Mouse (Mus musculus): ENCODE measurements at regions not wholly inside any gene's neighbourhood (a gene's known extent, or its start where the extent isn't known, plus 50 kb on each side); places are given as distances from the start of the nearest gene placed in this dataset.

DNA sequence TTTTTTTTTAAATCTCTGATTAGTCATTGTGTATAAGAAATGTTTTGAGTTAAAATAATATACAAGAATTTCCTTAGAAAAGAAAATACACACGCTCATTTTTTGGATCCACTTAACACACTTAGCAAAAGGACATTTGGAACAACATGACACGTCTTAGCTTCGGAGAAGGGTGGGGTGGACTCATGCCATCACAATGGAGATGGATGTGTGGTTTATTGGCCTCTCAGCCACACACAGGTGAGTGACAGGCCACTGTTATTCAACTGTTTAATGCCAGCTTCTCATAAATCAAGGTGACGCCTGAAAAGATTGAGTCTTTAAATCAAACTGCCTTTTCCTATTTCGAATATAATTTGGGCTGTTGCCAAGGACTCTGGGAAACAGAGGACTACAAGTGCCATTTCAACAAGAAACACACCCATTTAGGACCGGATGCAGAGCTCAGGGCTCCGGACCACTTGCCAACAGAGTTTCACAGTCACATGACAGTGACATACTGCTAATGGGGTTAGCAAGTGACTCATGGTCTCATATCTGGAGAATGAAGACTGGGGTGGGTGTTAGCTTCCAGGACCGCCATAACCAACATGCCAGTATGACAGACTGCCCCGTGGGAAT is 71.5 kb upstream of the Cldn5 start:
- DNase-seq (ENCODE audit: low spot score) (no peak), ATAC-seq (replicated peaks; ENCODE audit: low FRiP score) (no peak)
- H3K9me3 ChIP-seq (ENCODE audit: control insufficient read depth, low read length) = no peaks in the 10 kb centered on the region
- 63% methylated on average over 9 of the region's 9 CpGs for WGBS
- no peak overlapping the region for H3K4me2 ChIP-seq
- no peak overlapping the region for H3K27ac ChIP-seq (ENCODE audit: low read depth, low read length)
- no peak overlapping the region for H3K9ac ChIP-seq (ENCODE audit: low read depth, low read length)
- no peak overlapping the region for H3K4me3 ChIP-seq (ENCODE audit: low read depth, low read length)
- no peaks in the 10 kb centered on the region for H3K4me1 ChIP-seq (replicated peaks; ENCODE audit: control insufficient read depth, insufficient read depth, low read length)
- no peaks in the 10 kb centered on the region for H3K36me3 ChIP-seq (ENCODE audit: control insufficient read depth, insufficient read depth, low read length)
- no peaks in the 10 kb centered on the region for H3K27me3 ChIP-seq (replicated peaks; ENCODE audit: control insufficient read depth, insufficient read depth, low read length)

DNA sequence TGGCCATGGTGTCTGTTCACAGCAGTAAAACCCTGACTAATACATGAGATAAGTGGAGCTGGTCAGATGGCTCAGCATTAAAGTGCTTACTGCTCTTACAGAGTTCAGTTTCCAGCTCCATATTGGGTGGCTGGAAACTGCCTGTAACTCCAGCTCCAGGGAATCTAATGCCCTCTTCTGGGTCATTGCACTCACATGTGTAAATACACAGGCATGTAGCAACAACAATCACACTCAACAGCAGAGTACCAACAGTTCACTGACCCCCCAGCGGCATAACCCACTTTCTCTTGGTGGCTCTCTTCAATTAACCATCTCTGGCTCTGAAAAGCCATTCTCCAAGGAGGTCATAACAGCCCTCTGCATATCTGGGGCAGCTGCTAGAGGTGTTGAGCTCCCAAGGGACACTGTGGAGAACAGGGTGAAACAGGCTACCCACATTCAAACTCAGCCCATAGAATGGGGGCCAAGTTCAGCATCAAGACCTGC is 65.0 kb upstream of the Cldn5 start:
- H3K4me2 ChIP-seq = no peak overlapping the region

DNA sequence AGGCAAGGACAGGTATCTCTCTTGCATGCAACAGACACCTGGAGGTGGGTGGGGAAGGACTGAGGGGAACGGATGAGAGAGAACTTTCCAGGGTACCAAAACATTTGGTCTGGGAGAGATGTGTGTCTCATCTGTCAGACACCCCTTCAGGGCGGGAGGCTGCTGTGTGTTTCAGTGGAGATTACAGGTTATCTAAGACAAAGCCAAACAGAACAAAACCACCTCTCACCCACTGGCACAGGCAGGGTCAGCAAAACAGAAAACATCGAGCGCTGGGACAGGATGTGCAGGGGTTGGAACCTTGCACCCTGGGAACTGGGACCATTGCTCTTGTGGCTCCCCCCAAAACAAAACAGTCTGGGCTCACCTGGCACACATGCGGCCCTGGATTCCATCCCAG is 63.6 kb upstream of the Cldn5 start:
- DNase-seq (ENCODE audit: low spot score) = no peak
- 44% methylated on average over 5 of the region's 5 CpGs for WGBS
- peaks cover 1% of the 10 kb centered on the region; the same call in 1 of the 2 replicates for H3K4me1 ChIP-seq (replicated peaks; ENCODE audit: control insufficient read depth, insufficient read depth, low read length)
- H3K4me3 ChIP-seq (ENCODE audit: low read depth, low read length) = no peak overlapping the region
- no peak for ATAC-seq (replicated peaks; ENCODE audit: low FRiP score)
- H3K4me2 ChIP-seq = no peak overlapping the region
- H3K9ac ChIP-seq (ENCODE audit: low read depth, low read length) = no peak overlapping the region
- H3K27me3 ChIP-seq (replicated peaks; ENCODE audit: control insufficient read depth, insufficient read depth, low read length) = 0 out of 2 replicates have a peak, but pooled peaks cover 2% of the 10 kb centered on the region
- no peaks in the 10 kb centered on the region for H3K9me3 ChIP-seq (ENCODE audit: control insufficient read depth, low read length)
- H3K36me3 ChIP-seq (ENCODE audit: control insufficient read depth, insufficient read depth, low read length) = no peaks in the 10 kb centered on the region
- no peak overlapping the region for H3K27ac ChIP-seq (ENCODE audit: low read depth, low read length)

More for the DNA sequence above, 65.0 kb upstream of the Cldn5 start:
- Histone ChIP-seq H3K9ac (ENCODE audit: low read depth, low read length) (no peak overlapping the region), H3K4me3 (ENCODE audit: low read depth, low read length) (no peak overlapping the region), H3K27ac (ENCODE audit: low read depth, low read length) (no peak overlapping the region), H3K4me1 (replicated peaks; ENCODE audit: control insufficient read depth, insufficient read depth, low read length) (no peaks in the 10 kb centered on the region), H3K27me3 (replicated peaks; ENCODE audit: control insufficient read depth, insufficient read depth, low read length) (0 out of 2 replicates have a peak, but pooled peaks cover 2% of the 10 kb centered on the region), H3K9me3 (ENCODE audit: control insufficient read depth, low read length) (no peaks in the 10 kb centered on the region), H3K36me3 (ENCODE audit: control insufficient read depth, insufficient read depth, low read length) (no peaks in the 10 kb centered on the region)
- ATAC-seq (replicated peaks; ENCODE audit: low FRiP score) (no peak), DNase-seq (ENCODE audit: low spot score) (no peak)
- 100% methylated on average over 1 of the region's 1 CpGs for WGBS

DNA sequence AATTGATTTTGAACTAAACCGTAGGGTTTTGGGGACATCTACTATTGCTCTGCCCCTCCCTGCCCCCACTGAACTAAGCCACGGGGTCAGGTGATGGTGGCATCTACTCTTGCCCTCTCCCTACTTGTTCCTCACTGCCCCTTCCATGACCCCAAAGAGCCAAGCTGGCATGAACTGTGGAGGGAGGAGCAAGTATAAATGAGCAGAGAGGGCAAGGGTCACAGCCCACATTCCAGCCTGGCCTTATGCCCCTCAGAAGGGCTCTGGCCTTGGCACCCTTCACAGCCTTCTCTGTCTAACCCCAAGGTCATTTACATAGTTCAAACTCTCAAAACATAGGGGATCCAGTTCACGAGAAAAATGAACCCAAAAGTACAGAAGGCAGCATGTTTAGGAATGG is 61.3 kb upstream of the Cldn5 start:
- Histone ChIP-seq H3K27me3 (replicated peaks; ENCODE audit: control insufficient read depth, insufficient read depth, low read length) (0 out of 2 replicates have a peak, but pooled peaks cover 2% of the 10 kb centered on the region), H3K9me3 (ENCODE audit: control insufficient read depth, low read length) (no peaks in the 10 kb centered on the region), H3K4me1 (replicated peaks; ENCODE audit: control insufficient read depth, insufficient read depth, low read length) (peaks cover 4% of the 10 kb centered on the region), H3K4me2 (no peak overlapping the region), H3K36me3 (ENCODE audit: control insufficient read depth, insufficient read depth, low read length) (no peaks in the 10 kb centered on the region), H3K27ac (ENCODE audit: low read depth, low read length) (no peak overlapping the region), H3K4me3 (ENCODE audit: low read depth, low read length) (no peak overlapping the region), H3K9ac (ENCODE audit: low read depth, low read length) (no peak overlapping the region)
- ATAC-seq (replicated peaks; ENCODE audit: low FRiP score) (no peak), DNase-seq (ENCODE audit: low spot score) (no peak)
- WGBS = 61% methylated on average over 3 of the region's 3 CpGs

DNA sequence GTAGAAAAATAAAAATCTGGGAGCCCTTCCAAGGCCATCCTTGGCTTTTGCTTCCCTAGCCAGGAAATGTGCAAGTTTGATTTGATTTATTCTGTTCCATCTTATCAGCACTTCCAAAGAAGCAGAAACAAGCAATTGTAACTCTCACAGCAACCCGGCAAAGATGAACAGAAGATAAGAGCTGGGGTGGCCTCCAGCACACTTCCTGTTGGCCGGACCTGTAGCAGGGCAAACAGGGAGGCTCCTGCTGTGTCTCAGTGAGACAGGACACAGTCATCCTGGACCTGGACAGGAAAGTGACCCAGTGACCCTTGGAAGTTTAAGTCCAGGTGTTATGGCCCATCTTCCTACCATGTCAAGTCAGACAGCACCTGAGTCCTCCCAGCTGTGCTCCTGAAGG is 58.6 kb upstream of the Cldn5 start:
- 7% methylated on average over 2 of the region's 2 CpGs for WGBS
- H3K9me3 ChIP-seq (ENCODE audit: control insufficient read depth, low read length) = no peaks in the 10 kb centered on the region
- H3K27ac ChIP-seq (ENCODE audit: low read depth, low read length) = no peak overlapping the region
- no peaks in the 10 kb centered on the region for H3K36me3 ChIP-seq (ENCODE audit: control insufficient read depth, insufficient read depth, low read length)
- H3K4me3 ChIP-seq (ENCODE audit: low read depth, low read length) = no peak overlapping the region
- H3K9ac ChIP-seq (ENCODE audit: low read depth, low read length) = no peak overlapping the region
- ATAC-seq (replicated peaks; ENCODE audit: low FRiP score) (no peak), DNase-seq (ENCODE audit: low spot score) (no peak)
- H3K4me2 ChIP-seq = no peak overlapping the region
- 0 out of 2 replicates have a peak, but pooled peaks cover 2% of the 10 kb centered on the region for H3K27me3 ChIP-seq (replicated peaks; ENCODE audit: control insufficient read depth, insufficient read depth, low read length)
- peaks cover 4% of the 10 kb centered on the region for H3K4me1 ChIP-seq (replicated peaks; ENCODE audit: control insufficient read depth, insufficient read depth, low read length)

DNA sequence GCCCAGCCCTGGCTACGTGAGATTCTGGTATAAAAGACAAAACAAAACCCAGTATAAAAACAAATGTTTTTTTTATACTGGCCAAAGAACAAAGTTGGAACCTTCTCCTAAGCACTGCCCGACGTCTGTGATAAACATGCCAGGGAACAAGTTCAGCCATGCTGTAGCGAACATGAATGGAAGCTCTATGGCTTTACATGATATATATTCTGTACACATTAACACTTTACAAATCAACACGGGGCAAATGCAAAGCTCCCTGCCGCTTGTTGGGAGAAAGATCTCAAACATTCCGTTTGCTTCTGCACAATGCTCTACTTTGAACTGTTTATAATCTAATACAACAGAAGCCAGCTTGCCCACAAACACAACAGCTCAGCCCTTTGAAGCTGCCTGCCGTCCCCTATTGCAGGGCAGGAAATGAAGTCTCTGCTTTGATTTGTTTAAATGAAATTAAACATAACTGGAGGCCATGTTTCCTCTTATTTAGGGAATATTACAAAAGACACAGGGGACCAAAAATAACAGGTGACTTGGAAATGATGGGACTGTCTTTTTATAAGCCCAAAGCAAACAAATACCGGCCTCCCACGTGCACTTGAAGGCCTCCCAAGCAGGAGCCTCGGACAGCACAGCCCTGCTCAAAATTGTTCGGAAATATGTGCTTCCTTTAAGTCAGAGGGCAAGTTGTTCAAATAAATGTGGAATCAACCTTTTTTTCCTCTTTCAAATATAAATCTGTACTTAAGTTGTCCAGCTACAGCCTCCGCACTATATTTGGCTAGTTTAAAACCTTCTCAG is 56.0 kb upstream of the Cldn5 start:
- Histone ChIP-seq H3K4me2 (no peak overlapping the region), H3K4me3 (ENCODE audit: low read depth, low read length) (no peak overlapping the region), H3K27ac (ENCODE audit: low read depth, low read length) (no peak overlapping the region), H3K4me1 (replicated peaks; ENCODE audit: control insufficient read depth, insufficient read depth, low read length) (peaks cover 4% of the 10 kb centered on the region), H3K9me3 (ENCODE audit: control insufficient read depth, low read length) (no peaks in the 10 kb centered on the region), H3K27me3 (replicated peaks; ENCODE audit: control insufficient read depth, insufficient read depth, low read length) (no peaks in the 10 kb centered on the region; the same call in 1 of the 2 replicates), H3K36me3 (ENCODE audit: control insufficient read depth, insufficient read depth, low read length) (no peaks in the 10 kb centered on the region), H3K9ac (ENCODE audit: low read depth, low read length) (no peak overlapping the region)
- DNase-seq (ENCODE audit: low spot score) (no peak), ATAC-seq (replicated peaks; ENCODE audit: low FRiP score) (no peak)
- whole genome bisulfite sequencing = 75% methylated on average over 13 of the region's 13 CpGs

DNA sequence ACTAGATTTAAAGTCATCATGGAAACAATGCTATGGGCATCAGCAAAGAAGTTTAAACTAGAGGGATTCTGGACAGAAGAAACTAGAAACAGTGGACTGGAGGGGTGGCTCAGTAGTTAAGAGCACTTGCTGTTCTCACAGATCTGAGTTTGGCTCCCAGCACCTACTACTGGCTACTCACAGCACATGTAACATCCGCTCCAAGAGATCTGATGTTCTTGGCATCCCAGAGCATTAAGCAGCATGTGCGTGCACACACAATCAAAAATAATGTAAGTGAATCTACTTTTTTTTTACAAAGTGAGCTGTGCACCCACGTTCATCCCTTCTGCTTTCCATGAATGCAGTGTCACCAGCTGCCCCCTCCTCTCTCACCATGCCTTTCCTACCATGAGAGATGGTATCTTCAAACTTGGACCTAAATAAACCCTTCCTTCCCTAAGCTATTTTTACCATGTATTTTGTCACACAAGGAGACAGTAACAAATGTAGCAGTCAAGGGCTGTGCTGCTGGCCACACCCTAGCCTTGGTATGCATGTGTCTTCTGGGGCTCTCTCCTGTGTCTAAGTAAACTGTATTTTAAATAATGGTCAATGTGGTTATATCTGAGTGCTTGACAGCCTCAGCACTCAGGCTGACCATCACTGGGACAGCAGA is 53.3 kb upstream of the Cldn5 start:
- DNase-seq (ENCODE audit: low spot score) (no peak), ATAC-seq (replicated peaks; ENCODE audit: low FRiP score) (no peak)
- Histone ChIP-seq H3K4me3 (ENCODE audit: low read depth, low read length) (no peak overlapping the region), H3K9ac (ENCODE audit: low read depth, low read length) (no peak overlapping the region), H3K4me2 (no peak overlapping the region), H3K9me3 (ENCODE audit: control insufficient read depth, low read length) (no peaks in the 10 kb centered on the region), H3K27me3 (replicated peaks; ENCODE audit: control insufficient read depth, insufficient read depth, low read length) (no peaks in the 10 kb centered on the region; the same call in 1 of the 2 replicates), H3K27ac (ENCODE audit: low read depth, low read length) (no peak overlapping the region), H3K36me3 (ENCODE audit: control insufficient read depth, insufficient read depth, low read length) (no peaks in the 10 kb centered on the region), H3K4me1 (replicated peaks; ENCODE audit: control insufficient read depth, insufficient read depth, low read length) (no peaks in the 10 kb centered on the region)
- 67% methylated on average over 3 of the region's 3 CpGs for WGBS

DNA sequence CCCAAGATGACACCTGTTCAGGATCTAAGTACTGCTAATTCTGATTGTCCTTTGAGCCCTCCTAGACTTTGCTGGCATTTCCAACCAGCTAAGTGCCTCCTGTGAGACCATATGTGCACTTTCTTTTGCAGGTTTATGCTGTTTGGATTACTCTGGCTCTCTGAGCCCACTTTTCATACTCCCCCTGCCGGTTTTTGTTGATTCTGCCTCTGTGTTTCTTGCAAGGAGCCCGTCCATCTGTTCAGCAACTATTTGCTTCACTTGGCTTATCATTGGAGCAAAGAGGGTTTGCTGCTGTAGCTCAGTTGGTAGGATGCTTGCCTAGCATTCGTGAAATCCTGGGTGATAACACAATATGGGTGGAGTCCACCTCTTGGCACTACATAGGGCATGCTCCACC is 52.8 kb upstream of the Cldn5 start:
- no peak for ATAC-seq (replicated peaks; ENCODE audit: low FRiP score)
- no peak overlapping the region for H3K27ac ChIP-seq (ENCODE audit: low read depth, low read length)
- no peaks in the 10 kb centered on the region for H3K9me3 ChIP-seq (ENCODE audit: control insufficient read depth, low read length)
- H3K4me2 ChIP-seq = no peak overlapping the region
- DNase-seq (ENCODE audit: low spot score) = no peak
- H3K4me3 ChIP-seq (ENCODE audit: low read depth, low read length) = no peak overlapping the region
- no peaks in the 10 kb centered on the region for H3K36me3 ChIP-seq (ENCODE audit: control insufficient read depth, insufficient read depth, low read length)
- no peaks in the 10 kb centered on the region; the same call in 1 of the 2 replicates for H3K27me3 ChIP-seq (replicated peaks; ENCODE audit: control insufficient read depth, insufficient read depth, low read length)
- 35% methylated on average over 3 of the region's 3 CpGs for WGBS
- no peaks in the 10 kb centered on the region for H3K4me1 ChIP-seq (replicated peaks; ENCODE audit: control insufficient read depth, insufficient read depth, low read length)
- H3K9ac ChIP-seq (ENCODE audit: low read depth, low read length) = no peak overlapping the region
